Mouse (Mus musculus): ENCODE results near the gene Pyroxd1. TPM values are rescaled to one million over a fixed set of nuclear protein-coding genes. Genes with fewer than 3 reads are reported as not detected.

Gene Pyroxd1
- polyA plus RNA-seq, 1 experiment from 2014 or later, result 17.1 TPM

Other genes starting within 250 kb of the Pyroxd1 start
- gene Slco1a6, start 137.1 kb upstream of the Pyroxd1 start, polyA plus RNA-seq (2015; fragmentation: Nextera tagmentation; extraction: Ambion mirVana), result not detected in 2 replicates
- gene Iapp, start 47.2 kb upstream of the Pyroxd1 start, polyA plus RNA-seq (2015; fragmentation: Nextera tagmentation; extraction: Ambion mirVana), result 103 and 119 TPM in 2 replicates
- 0.10 TPM in 1 of 2 replicates, not detected in the other for gene Slco1a5, start 22.7 kb upstream of the Pyroxd1 start, polyA plus RNA-seq (2015; fragmentation: Nextera tagmentation; extraction: Ambion mirVana)
- gene Recql, start 41.4 kb downstream of the Pyroxd1 start, polyA plus RNA-seq (2015; fragmentation: Nextera tagmentation; extraction: Ambion mirVana), result 22.3 and 24.2 TPM in 2 replicates
- gene Golt1b, start 41.6 kb downstream of the Pyroxd1 start, polyA plus RNA-seq (2015; fragmentation: Nextera tagmentation; extraction: Ambion mirVana), result 84.0 and 85.2 TPM in 2 replicates
- 0.36 and 0.45 TPM in 2 replicates for gene Spx, start 67.8 kb downstream of the Pyroxd1 start, polyA plus RNA-seq (2015; fragmentation: Nextera tagmentation; extraction: Ambion mirVana)
- 1.6 and 4.4 TPM in 2 replicates for gene Gys2, start 127.5 kb downstream of the Pyroxd1 start, polyA plus RNA-seq (2015; fragmentation: Nextera tagmentation; extraction: Ambion mirVana)
- 138 and 149 TPM in 2 replicates for gene Ldhb, start 162.3 kb downstream of the Pyroxd1 start, polyA plus RNA-seq (2015; fragmentation: Nextera tagmentation; extraction: Ambion mirVana)
- gene Kcnj8, start 226.0 kb downstream of the Pyroxd1 start, polyA plus RNA-seq (2015; fragmentation: Nextera tagmentation; extraction: Ambion mirVana), result 54.2 and 70.5 TPM in 2 replicates